Mouse (Mus musculus): ENCODE data around the gene Rpl3. TPM values are rescaled to one million over a fixed set of nuclear protein-coding genes. Genes with fewer than 3 reads are reported as not detected.

The Rpl3 gene
- polyA plus RNA-seq, 2 experiments = 765 to 774 TPM

DNA sequence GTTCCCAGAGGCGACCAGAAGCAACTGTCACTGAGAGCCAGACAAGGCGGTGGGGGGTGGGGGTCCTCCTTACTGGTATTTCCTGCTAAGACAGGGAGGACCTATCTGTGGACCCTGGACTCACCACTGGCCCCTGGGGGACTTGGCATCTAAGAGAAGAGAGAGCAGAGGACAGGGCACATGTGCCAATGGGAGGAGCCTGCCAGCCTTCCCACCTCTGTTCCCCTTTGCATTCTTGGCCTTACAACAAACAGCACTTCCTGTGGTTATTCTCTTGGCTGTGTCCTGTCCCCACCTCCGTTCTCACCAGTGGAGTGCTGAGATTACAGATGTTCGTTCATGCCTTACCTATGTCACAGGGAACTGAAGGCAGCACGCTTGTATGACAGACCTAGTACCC, 62.8 kb downstream of the Rpl3 start:
- no peak overlapping the region for H3K9ac ChIP-seq (replicated peaks)
- no peaks in the 10 kb centered on the region for H3K4me1 ChIP-seq (replicated peaks; ENCODE audit: control insufficient read depth in 2 of 2, insufficient read depth in 2 of 2, low read length in 1 of 2)
- no peak overlapping the region for H3K4me2 ChIP-seq (ENCODE audit: low read depth)
- 25% methylated on average over 5 of the region's 5 CpGs for WGBS (ENCODE audit: insufficient replicate concordance)
- no peaks in the 10 kb centered on the region for H3K36me3 ChIP-seq (replicated peaks; ENCODE audit: control insufficient read depth, insufficient read depth, low read depth)
- no peaks in the 10 kb centered on the region for H3K9me3 ChIP-seq (ENCODE audit: control insufficient read depth, low read length)
- no peak overlapping the region for H3K27ac ChIP-seq
- H3K27me3 ChIP-seq (ENCODE audit: control insufficient read depth, insufficient read depth, low read length) = no peaks in the 10 kb centered on the region
- ATAC-seq (ENCODE audit: insufficient read depth) (no peak), DNase-seq (ENCODE audit: low read depth in 3 of 3, low spot score in 3 of 3) (no peak)
- H3K4me3 ChIP-seq (ENCODE audit: insufficient read depth in 1 of 2, low read depth in 2 of 2, low read length in 2 of 2) = no peak overlapping the region
- TF ChIP-seq EP300 (IDR thresholded peaks at IDR 0.05; ENCODE audit: low read depth) = no peak
- no peak for TF ChIP-seq CTCF (IDR thresholded peaks at IDR 0.05; ENCODE audit: low read depth)

Small RNA genes lying within 50 kb of the gene (microRNA-seq; reads per million reads assigned to microRNA genes)
- 162 reads per million, percentile 52 among the genes with 10 or more reads in this experiment for gene Snord43

Other genes starting within 250 kb of the Rpl3 start
- gene Apobec3, start 200.2 kb downstream of the Rpl3 start, polyA plus RNA-seq (2012; rRNA removed) = 23.5 and 29.8 TPM in 2 replicates
- 34.3 and 35.9 TPM in 2 replicates for gene Apobec3, start 200.2 kb downstream of the Rpl3 start, polyA plus RNA-seq (2014; fragmentation: Nextera tagmentation; extraction: Ambion mirVana)
- gene Cbx7, start 120.7 kb downstream of the Rpl3 start, polyA plus RNA-seq (2012; rRNA removed) = 2.5 and 2.6 TPM in 2 replicates
- gene Cbx7, start 120.7 kb downstream of the Rpl3 start, polyA plus RNA-seq (2014; fragmentation: Nextera tagmentation; extraction: Ambion mirVana) = 0.62 and 1.3 TPM in 2 replicates
- 1.5 and 1.7 TPM in 2 replicates for gene Pdgfb, start 76.9 kb downstream of the Rpl3 start, polyA plus RNA-seq (2012; rRNA removed)
- gene Pdgfb, start 76.9 kb downstream of the Rpl3 start, polyA plus RNA-seq (2014; fragmentation: Nextera tagmentation; extraction: Ambion mirVana) = 0.71 and 0.92 TPM in 2 replicates
- gene Syngr1, start 534 bp downstream of the Rpl3 start, polyA plus RNA-seq (2012; rRNA removed) = 10.4 and 12.0 TPM in 2 replicates
- gene Syngr1, start 534 bp downstream of the Rpl3 start, polyA plus RNA-seq (2014; fragmentation: Nextera tagmentation; extraction: Ambion mirVana) = 14.4 and 17.3 TPM in 2 replicates
- 11.2 and 11.9 TPM in 2 replicates for gene Tab1, start 41.3 kb upstream of the Rpl3 start, polyA plus RNA-seq (2012; rRNA removed)
- gene Tab1, start 41.3 kb upstream of the Rpl3 start, polyA plus RNA-seq (2014; fragmentation: Nextera tagmentation; extraction: Ambion mirVana) = 9.4 and 10.8 TPM in 2 replicates
- gene Mgat3, start 81.9 kb upstream of the Rpl3 start, polyA plus RNA-seq (2012; rRNA removed) = 0.95 and 1.0 TPM in 2 replicates
- gene Mgat3, start 81.9 kb upstream of the Rpl3 start, polyA plus RNA-seq (2014; fragmentation: Nextera tagmentation; extraction: Ambion mirVana) = 0.33 and 0.45 TPM in 2 replicates
- 4.3 and 4.8 TPM in 2 replicates for gene Mief1, start 142.2 kb upstream of the Rpl3 start, polyA plus RNA-seq (2012; rRNA removed)
- gene Mief1, start 142.2 kb upstream of the Rpl3 start, polyA plus RNA-seq (2014; fragmentation: Nextera tagmentation; extraction: Ambion mirVana) = 13.3 and 14.5 TPM in 2 replicates
- not detected in 2 replicates for gene AC140267.1, start 144.0 kb upstream of the Rpl3 start, polyA plus RNA-seq (2012; rRNA removed)
- gene AC140267.1, start 144.0 kb upstream of the Rpl3 start, polyA plus RNA-seq (2014; fragmentation: Nextera tagmentation; extraction: Ambion mirVana) = not detected in 2 replicates
- gene Atf4, start 163.3 kb upstream of the Rpl3 start, polyA plus RNA-seq (2012; rRNA removed) = 146 and 246 TPM in 2 replicates
- 108 and 129 TPM in 2 replicates for gene Atf4, start 163.3 kb upstream of the Rpl3 start, polyA plus RNA-seq (2014; fragmentation: Nextera tagmentation; extraction: Ambion mirVana)
- 16.2 and 25.6 TPM in 2 replicates for gene Rps19bp1, start 172.4 kb upstream of the Rpl3 start, polyA plus RNA-seq (2012; rRNA removed)
- gene Rps19bp1, start 172.4 kb upstream of the Rpl3 start, polyA plus RNA-seq (2014; fragmentation: Nextera tagmentation; extraction: Ambion mirVana) = 30.0 and 32.9 TPM in 2 replicates
- gene Cacna1i, start 195.4 kb upstream of the Rpl3 start, polyA plus RNA-seq (2012; rRNA removed) = 0.01 and 0.02 TPM in 2 replicates
- 0.01 TPM in 1 of 2 replicates, not detected in the other for gene Cacna1i, start 195.4 kb upstream of the Rpl3 start, polyA plus RNA-seq (2014; fragmentation: Nextera tagmentation; extraction: Ambion mirVana)